Mouse (Mus musculus): ENCODE results near the gene Bpifb1. TPM values are rescaled to one million over a fixed set of nuclear protein-coding genes. Genes with fewer than 3 reads are reported as not detected.
"Not testable (repeated sequence)": the region's sequence is repeated elsewhere in the genome, so short reads cannot be mapped to it uniquely, and the experiment has no call there.

The Bpifb1 gene
- polyA plus RNA-seq, 1 experiment from 2014 or later = 0.21 TPM

- Histone ChIP-seq H3K9ac (no peak overlapping the region), H3K4me1 (replicated peaks) (no peaks in the 10 kb centered on the region), H3K4me2 (no peak overlapping the region), H3K4me3 (replicated peaks) (no peak overlapping the region), H3K27ac (replicated peaks) (no peak overlapping the region), H3K36me3 (replicated peaks) (no peaks in the 10 kb centered on the region), H3K9me3 (replicated peaks) (no peaks in the 10 kb centered on the region), H3K27me3 (no peaks in the 10 kb centered on the region)
- WGBS (ENCODE audit: insufficient replicate concordance) = 67% methylated on average over 10 of the region's 10 CpGs
- ATAC-seq (ENCODE audit: insufficient read depth) = no peak
These were observed 52.9 kb downstream of the Bpifb1 start for GRCm38 (mm10) chr2:154243356-154244036.

GRCm38 (mm10) chr2:154245322-154245721, 54.7 kb downstream of the Bpifb1 start:
- Histone ChIP-seq H3K27me3 (no peaks in the 10 kb centered on the region), H3K9me3 (replicated peaks) (no peaks in the 10 kb centered on the region), H3K36me3 (replicated peaks) (no peaks in the 10 kb centered on the region), H3K4me1 (replicated peaks) (no peaks in the 10 kb centered on the region), H3K27ac (replicated peaks) (no peak overlapping the region), H3K4me3 (replicated peaks) (no peak overlapping the region), H3K9ac (no peak overlapping the region), H3K4me2 (no peak overlapping the region)
- no peak for ATAC-seq (ENCODE audit: insufficient read depth)
- WGBS (ENCODE audit: insufficient replicate concordance) = 65% methylated on average over 5 of the region's 5 CpGs

- not testable (repeated sequence) for ATAC-seq (ENCODE audit: insufficient read depth); H3K36me3 ChIP-seq (replicated peaks); H3K4me2 ChIP-seq; H3K9ac ChIP-seq; H3K4me1 ChIP-seq (replicated peaks); H3K27ac ChIP-seq (replicated peaks); H3K27me3 ChIP-seq; H3K9me3 ChIP-seq (replicated peaks); H3K4me3 ChIP-seq (replicated peaks)
- 71% methylated on average over 2 of the region's 4 CpGs for WGBS (ENCODE audit: insufficient replicate concordance)
These were observed 64.6 kb downstream of the Bpifb1 start for GRCm38 (mm10) chr2:154255254-154255653.

- no peaks in the 10 kb centered on the region for H3K27me3 ChIP-seq
- H3K9ac ChIP-seq = no peak overlapping the region
- no peaks in the 10 kb centered on the region for H3K36me3 ChIP-seq (replicated peaks)
- H3K27ac ChIP-seq (replicated peaks) = no peak overlapping the region
- no peak overlapping the region for H3K4me3 ChIP-seq (replicated peaks)
- no peak overlapping the region for H3K4me2 ChIP-seq
- WGBS (ENCODE audit: insufficient replicate concordance) = 43% methylated on average over 4 of the region's 4 CpGs
- no peak for ATAC-seq (ENCODE audit: insufficient read depth)
- H3K9me3 ChIP-seq (replicated peaks) = no peaks in the 10 kb centered on the region
- H3K4me1 ChIP-seq (replicated peaks) = no peaks in the 10 kb centered on the region
These were observed 65.2 kb downstream of the Bpifb1 start for GRCm38 (mm10) chr2:154255770-154256169.

- not testable (repeated sequence) for H3K36me3 ChIP-seq (replicated peaks); H3K9me3 ChIP-seq (replicated peaks); H3K4me1 ChIP-seq (replicated peaks); H3K27ac ChIP-seq (replicated peaks); H3K4me3 ChIP-seq (replicated peaks); H3K9ac ChIP-seq; H3K27me3 ChIP-seq; H3K4me2 ChIP-seq; ATAC-seq (ENCODE audit: insufficient read depth)
- 62% methylated on average over 5 of the region's 5 CpGs for WGBS (ENCODE audit: insufficient replicate concordance)
These were observed 66.9 kb downstream of the Bpifb1 start, which contains the start of gene Bpifb9a for GRCm38 (mm10) chr2:154257554-154257953. Bpifb9a (plus strand) TSS chr2:154257854.

- not testable (repeated sequence) for ATAC-seq (ENCODE audit: insufficient read depth)
- 43% methylated on average over 3 of the region's 3 CpGs for WGBS (ENCODE audit: insufficient replicate concordance)
These were observed 73.8 kb downstream of the Bpifb1 start for GRCm38 (mm10) chr2:154264397-154264796.

More at GRCm38 (mm10) chr2:154264397-154264796, 73.8 kb downstream of the Bpifb1 start:
- H3K4me1 ChIP-seq (replicated peaks); H3K4me3 ChIP-seq (replicated peaks); H3K27me3 ChIP-seq; H3K36me3 ChIP-seq (replicated peaks); H3K9me3 ChIP-seq (replicated peaks); H3K27ac ChIP-seq (replicated peaks); H3K9ac ChIP-seq; H3K4me2 ChIP-seq: not testable (repeated sequence)

Other genes starting within 250 kb of the Bpifb1 start
- gene Bpifa6, start 215.9 kb upstream of the Bpifb1 start, polyA plus RNA-seq (2015; fragmentation: Nextera tagmentation; extraction: Ambion mirVana) = not detected in 2 replicates
- gene Bpifa2, start 182.6 kb upstream of the Bpifb1 start, polyA plus RNA-seq (2015; fragmentation: Nextera tagmentation; extraction: Ambion mirVana) = not detected in 2 replicates
- gene Bpifa3, start 60.5 kb upstream of the Bpifb1 start, polyA plus RNA-seq (2015; fragmentation: Nextera tagmentation; extraction: Ambion mirVana) = not detected in 2 replicates
- not detected in 2 replicates for gene Bpifa1, start 47.9 kb upstream of the Bpifb1 start, polyA plus RNA-seq (2015; fragmentation: Nextera tagmentation; extraction: Ambion mirVana)
- gene Bpifa5, start 28.2 kb upstream of the Bpifb1 start, polyA plus RNA-seq (2015; fragmentation: Nextera tagmentation; extraction: Ambion mirVana) = not detected in 2 replicates
- gene Bpifb5, start 32.9 kb downstream of the Bpifb1 start, polyA plus RNA-seq (2015; fragmentation: Nextera tagmentation; extraction: Ambion mirVana) = not detected in 2 replicates
- gene Bpifb9a, start 67.0 kb downstream of the Bpifb1 start, polyA plus RNA-seq (2015; fragmentation: Nextera tagmentation; extraction: Ambion mirVana) = not detected in 2 replicates
- not detected in 2 replicates for gene Bpifb9b, start 116.4 kb downstream of the Bpifb1 start, polyA plus RNA-seq (2015; fragmentation: Nextera tagmentation; extraction: Ambion mirVana)
- 12.6 and 12.8 TPM in 2 replicates for gene Cdk5rap1, start 182.2 kb downstream of the Bpifb1 start, polyA plus RNA-seq (2015; fragmentation: Nextera tagmentation; extraction: Ambion mirVana)
- gene Snta1, start 217.3 kb downstream of the Bpifb1 start, polyA plus RNA-seq (2015; fragmentation: Nextera tagmentation; extraction: Ambion mirVana) = 2.9 and 3.4 TPM in 2 replicates
- gene Cbfa2t2, start 245.7 kb downstream of the Bpifb1 start, polyA plus RNA-seq (2015; fragmentation: Nextera tagmentation; extraction: Ambion mirVana) = 6.7 and 8.3 TPM in 2 replicates

Data from liver, embryonic 15.5 days (tissue).